Mouse (Mus musculus) kidney, adult 8-10 months (tissue): ENCODE results near the gene Scfd2.

Source experiments
- DNase-seq, 2 experiments: peaks; one replicate each; pipeline ENCODE4 v3.0.0; 2022

Scfd2 gene

DNA sequence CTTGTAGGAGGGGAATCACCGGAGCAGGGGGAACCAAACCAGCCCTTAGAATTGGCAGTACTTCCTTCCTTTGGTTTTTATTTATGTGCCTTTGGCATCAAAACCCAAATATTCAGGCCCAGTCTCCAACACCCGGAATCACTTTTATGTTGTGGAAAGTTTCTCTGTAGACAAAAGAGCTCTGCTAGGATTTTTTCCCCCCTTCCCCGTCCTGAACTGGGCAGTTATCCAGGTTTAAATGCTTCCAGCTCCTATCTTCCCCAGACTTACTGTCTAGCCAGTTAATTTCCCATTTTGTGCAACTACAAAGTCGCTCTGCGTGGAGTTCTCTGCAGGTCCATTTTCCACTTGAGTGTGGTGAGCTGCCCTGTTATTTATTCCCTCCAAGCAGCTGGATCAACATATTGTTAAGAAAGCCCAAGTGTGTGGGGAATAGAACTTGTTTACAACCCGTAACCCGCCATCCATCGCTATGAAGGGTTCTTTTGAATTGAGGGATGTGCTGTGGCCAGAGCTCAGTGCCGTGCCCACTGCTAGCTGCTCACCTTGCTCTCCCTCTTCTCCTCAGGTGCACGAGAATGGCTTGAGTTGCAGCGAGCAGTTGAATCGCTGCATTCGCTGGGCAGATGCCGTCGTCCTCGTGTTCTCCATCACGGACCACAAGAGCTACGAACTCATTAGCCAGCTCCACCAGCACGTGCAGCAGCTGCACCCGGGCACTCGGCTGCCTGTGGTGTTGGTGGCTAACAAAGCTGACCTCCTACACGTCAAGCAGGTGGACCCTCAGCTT is 333.8 kb downstream of the Scfd2 start:
- no peak for DNase-seq

DNA sequence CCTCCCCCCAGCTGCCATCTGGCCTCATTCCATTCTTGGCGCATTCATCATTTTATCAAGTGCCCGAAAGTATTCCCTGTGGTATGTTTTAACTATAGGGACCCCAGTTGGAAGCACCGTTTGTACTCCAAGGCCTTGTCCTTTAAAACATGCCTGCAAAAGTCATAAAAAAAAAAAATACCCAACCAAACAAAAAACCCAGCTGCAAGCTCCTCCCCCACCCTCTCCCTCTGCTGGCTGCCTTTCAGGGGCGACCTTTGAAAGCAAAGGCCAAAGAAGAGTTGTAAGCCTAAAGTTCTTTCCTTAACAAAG is 335.3 kb downstream of the Scfd2 start:
- DNase-seq = peak; percentile 71 to 72

DNA sequence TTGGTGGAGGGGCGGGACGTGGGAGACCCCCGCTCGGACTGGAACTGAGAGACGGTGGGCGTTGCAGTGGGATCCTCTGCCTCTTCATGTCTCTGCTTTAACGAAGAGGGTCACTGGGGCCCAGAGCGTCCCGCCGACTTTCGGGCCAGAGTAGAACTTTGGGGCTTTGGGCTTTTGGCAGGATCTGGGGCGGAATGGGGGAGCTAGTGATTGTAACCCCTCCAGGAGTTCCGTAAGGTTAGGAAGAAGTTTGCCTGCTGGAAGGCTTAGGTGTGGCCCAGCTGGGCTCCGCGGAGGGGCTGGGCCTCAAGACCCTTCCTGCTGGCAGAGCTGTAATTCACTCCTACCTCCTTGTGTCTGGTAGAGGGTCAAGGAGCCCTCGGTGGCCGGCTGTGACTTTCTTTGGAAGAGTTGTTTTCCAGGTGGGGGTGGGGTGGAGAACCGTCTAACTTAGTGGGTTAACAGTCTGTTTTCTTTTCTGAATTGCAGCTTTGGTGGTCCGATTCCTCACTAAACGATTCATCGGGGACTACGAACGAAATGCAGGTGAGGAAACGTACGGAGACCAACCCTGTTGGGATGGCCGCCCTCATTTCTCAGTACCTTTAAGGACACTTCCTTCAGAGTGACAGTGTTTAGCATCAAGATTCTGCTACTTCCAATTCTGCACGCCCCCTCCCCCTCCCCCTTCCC is 335.8 kb downstream of the Scfd2 start:
- no peak for DNase-seq

DNA sequence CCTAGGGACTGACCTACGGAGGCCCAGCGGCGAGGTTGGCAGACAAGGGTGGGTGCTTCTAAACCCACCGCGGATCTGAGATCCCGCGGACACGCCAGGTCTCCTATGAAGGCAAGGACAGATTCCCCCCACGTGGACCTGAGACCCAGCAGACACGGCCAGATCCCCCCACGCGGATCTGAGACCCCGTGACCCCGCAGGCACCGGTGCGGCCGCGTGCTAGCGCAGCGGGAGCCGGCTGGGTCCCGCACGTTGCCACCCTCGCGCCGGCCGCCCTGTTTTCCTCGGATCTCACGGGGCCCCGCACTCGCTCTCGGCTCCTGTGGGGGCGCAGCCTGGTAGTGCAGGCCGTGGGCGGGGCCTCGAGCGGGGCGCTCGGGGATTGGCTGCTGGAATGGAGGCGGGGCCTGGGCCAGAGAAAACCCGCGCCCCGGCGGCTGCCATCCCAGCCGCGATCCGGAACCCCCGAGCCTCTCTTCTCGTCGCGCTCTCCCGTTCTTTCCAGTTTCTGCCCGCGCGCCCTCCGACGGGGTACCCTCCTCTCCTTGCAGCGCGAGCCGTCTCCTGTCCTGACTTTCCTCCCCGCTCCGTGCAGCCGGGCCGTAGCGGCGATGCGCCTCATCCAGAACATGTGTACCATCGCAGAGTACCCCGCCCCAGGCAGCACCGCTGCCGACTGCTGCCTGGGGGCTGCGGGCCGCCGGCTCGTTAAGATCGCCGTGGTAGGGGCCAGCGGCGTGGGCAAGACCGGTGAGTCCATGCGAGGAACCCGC is 336.5 kb downstream of the Scfd2 start, which contains the start of gene Rasl11b:
TSS of gene Rasl11b (plus strand) at position 446 of the 773 bp plus-strand sequence.
- peak; percentile 89 to 91 for DNase-seq

DNA sequence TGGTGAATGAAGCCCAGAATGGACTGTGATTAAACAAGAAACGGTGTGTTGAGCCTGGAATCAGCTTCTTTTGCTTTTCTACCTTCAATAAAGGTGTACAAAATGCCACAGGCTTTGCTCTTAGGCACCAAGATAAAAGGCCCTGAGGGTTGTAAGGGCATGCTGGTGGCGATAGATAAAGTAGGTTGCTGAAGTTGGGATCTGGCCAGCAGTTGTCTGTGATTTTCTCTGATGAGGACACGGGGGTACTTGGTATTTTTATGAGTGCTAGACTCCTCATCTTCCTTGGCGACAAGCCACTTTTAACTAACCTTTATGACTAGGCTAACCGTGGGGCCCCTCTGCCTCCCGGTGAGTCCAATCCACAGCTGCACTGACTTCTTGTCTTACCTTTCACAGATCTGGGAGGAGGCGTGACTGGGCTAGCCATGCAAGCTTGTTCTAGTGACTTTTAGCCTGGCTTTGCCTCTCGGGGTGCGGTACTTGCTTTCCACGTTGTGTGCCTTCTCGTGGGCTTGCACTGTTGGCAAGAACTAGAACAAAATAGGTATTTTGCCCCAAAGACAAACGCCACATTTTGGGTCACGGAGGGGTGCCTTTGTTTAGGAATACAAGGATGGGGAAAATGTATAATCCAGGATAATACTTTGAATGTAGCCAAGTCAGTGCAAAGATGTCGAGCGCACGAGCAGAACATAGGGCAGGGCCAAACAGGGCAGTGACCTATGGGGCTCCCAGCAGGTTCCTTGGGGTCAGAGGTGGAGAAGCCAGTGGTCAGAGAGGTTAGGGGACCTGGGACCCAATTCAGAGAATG is 337.3 kb downstream of the Scfd2 start:
- DNase-seq = no peak

DNA sequence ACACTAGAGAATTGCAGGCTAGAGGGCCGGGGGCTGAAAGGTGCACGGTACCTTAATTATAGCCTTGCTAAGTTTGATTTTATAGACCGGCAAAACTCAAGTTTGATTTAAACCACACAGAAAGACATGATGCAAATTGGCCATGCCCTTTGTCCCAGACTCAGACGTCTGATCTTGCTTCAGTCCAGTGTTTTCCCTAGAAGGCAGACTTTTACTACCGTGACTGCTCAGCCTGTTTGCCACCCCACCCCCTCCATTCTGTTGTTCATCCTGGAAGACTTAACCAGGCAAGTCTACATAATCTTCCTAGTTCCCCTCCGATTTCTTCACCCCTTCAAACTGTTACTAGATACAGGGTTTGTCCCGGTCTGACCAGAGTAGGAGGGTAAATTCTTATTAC is 337.9 kb downstream of the Scfd2 start:
- peak in 1 of 2 experiments; percentile 35 for DNase-seq

DNA sequence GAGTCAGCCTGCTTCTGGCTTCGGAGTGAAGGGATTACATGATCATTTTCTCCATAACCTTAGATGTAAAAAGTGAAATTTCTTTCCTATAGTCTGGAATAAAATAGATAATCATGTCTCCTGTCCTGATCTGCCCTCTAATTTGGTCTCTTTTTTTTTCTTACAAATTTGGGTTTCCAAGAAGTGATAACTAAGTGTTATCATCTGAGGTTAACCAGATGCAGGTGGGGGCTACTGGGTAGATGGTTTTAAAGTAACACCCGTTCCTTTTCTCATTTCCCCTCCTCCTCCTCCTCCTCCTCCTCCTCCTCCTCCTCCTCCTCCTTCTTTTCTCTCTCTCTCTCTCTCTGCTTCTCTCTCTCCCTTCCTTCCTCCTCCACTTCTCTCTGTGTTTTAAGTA is 338.6 kb downstream of the Scfd2 start:
- DNase-seq = no peak

DNA sequence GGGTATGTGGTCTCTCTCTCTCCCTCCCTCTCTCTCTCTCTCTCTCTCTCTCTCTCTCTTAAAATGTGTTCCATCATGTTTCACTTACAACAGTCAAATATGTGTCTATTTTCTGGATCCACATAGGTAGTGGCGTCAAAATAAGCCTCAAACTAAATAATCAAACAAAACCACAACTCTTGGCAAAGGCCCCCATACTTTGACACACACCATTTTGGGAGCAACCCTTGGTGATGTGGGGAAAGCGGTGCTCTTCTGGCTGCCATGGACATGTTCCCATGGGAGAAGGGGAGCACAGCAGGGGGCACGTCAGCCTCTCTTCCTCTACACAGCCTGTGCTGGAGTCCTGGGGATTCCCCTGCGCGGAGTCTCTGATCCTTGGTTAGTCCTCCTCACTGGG is 340.6 kb downstream of the Scfd2 start:
- no peak for DNase-seq

DNA sequence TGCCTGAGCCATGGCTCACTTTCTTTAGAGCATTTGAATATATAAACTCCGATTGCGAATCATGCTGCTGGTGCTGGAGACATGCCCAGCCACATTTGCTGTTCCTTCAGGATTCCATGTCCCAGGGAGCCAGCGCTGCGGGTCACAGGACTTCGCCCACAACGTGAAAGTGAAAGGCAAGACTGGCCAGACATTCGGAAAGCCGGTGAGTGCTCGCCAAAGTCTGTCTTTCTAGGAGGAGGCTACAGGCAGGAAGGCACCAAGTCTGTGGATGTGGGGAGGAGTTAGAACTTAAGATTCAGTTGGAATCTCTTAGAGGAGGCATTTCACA is 341.4 kb downstream of the Scfd2 start:
- DNase-seq = peak; percentile 54 to 64

DNA sequence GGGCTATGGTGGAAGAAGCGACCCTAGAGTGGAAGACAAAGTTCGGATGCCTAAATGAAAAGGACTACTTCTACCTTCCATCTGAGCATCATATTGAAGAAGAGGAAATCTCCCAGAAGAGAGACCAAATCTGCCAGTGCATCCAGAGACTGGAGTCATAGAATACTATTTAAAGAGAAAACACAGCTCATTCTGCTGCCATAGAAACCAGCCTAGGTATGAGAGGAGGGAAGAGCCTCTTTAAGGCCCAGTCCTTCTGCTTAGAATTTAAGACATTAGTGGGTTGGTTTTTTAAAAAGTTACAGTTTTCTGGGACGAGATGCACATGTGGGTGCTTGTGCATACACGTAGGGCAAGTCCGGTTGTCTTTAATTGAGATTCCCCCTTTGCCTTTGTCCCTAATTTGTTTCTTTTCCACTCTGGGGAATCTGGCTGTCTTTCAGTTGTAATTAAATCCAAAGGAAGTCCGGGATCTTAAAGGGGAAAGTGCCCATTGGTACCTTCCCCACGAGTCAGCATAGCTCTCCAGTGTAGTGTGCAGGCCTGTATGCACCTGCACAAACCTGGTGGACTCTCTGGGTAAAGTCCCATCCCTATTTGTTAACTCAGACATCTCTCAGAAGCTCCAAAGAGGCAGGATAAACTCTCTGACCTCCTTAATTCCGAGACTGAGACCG is 341.9 kb downstream of the Scfd2 start:
- peak in 1 of 2 experiments; percentile 42 for DNase-seq

DNA sequence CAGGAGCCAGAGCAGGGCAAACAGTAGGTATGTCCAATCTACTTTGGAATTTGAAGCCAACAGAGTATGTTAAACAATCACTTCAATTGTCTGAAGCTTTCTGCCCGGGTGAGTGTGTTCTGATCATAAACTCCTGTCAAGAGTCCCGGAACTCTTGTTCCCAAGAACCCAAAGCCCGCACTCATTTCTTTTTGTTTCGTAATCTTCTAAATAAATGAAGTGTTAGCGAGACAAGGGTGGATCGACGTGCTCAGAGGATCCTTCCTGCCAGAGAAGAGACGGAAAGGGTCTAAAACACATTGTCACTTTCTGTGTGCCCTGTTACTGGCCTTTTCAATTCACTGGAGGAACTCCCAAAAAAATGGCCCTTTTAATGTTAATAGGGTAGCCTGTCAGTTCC is 342.7 kb downstream of the Scfd2 start:
- DNase-seq = no peak

DNA sequence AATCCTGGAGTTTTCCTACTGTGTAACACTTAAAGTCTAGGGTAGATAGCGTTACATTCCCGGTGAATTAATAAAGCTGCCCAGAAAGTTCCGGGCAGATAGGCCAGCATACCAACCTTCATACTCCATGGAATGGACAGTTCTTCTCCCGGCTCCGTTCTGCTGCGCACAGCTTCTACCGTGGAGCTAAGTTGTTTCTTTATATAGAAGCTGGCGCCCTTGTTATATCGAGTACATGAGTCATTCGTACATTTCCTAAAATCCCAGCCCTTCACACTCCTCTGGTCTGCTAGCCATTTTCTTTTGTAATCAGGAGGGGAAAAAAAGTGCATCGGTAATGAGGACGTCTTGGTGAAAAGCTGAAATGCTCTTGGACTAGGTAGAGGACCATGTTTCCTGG is 343.5 kb downstream of the Scfd2 start:
- no peak for DNase-seq

DNA sequence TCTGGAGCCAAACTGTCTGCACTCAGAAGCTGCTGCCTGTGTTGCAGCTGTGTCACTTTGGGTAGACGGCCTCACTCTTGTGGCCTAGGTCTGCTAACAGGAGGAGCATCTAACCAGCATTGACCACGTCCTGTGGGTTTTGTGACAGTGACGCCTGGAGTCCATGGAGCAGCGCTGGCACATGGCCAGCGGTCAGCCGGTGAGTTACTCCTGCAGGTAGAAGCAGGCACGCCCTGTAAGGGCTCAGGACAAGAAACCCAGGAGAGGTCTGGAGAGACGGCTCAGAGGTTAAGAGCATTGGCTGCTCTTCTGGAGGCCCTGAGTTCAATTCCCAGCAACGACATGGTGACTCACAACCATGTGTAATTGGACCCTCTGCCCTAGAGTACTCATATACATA is 347.0 kb downstream of the Scfd2 start:
- no peak for DNase-seq

DNA sequence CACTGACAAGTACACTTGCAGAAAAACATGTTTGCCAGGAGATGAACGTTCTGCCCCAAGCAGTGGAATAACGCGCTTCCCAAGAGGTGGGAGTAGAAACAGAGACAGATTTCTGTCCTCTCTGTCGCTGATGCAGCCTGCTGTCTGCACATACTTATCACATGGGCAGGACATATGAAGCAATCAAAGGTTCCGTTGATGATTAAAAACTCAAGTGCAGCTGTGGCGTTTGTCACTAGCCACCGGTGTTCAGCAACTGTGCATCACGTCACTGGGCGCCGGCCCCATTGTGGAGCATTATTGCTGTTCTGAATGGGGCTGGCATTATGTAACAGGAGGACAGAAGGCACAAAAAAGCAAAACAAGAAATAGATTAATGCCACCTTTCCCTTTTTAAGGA is 348.4 kb downstream of the Scfd2 start:
- DNase-seq = no peak

DNA sequence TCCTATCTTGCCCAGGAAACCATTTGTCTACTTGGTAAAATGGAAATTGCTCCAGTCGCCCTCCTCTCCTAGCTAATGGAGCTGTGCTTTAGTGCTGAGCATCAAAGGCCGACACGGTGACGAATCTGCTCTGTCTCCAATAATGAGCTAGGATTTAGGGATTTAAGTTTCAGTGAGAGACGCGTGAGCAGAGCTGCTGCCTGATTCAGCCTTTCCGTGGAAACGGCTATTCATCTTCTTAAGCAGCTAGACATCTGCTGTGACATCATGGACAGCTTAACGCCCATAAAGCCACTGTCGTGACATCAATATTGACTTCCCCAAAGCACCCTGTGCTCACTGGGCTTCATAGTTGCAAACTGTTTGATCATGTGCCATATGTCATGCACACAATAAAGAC is 351.3 kb downstream of the Scfd2 start:
- DNase-seq = no peak

DNA sequence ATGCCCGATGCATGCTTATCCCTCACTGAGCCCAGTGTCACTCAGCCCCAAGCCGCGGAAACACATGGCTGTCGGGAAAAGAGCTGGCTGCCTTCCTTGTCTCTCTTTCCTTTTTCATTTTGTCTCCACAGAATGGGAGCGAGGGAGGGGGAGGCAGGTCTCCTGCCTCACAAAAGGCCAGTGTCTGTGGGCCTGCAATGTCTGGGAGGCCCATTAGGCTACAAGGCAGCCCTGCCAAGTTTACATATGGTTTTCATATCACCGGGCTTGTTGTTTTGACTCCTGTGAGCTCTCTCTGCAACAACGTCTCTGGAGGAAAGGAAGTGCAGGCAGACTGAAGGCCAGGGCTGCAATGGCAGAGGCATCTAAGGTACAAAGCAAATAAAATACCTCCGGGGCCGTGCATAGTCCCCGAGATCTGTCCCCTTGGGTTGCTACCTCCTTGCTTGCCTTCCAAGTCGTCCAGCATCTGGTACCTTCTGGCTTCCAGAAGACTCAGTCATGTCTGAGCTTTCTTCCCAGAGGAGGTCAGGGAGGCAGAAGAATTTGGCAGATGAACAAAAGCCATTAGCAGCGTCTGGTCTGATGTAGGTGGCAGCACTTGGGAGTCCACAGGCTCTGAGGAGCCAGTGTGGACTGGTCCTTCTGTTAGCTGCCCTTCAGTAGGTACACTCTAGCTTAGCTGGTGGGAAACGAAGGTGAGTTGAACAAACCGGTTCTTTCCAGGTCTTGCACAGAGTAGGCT is 355.9 kb downstream of the Scfd2 start:
- DNase-seq = peak in 1 of 2 experiments; percentile 49

DNA sequence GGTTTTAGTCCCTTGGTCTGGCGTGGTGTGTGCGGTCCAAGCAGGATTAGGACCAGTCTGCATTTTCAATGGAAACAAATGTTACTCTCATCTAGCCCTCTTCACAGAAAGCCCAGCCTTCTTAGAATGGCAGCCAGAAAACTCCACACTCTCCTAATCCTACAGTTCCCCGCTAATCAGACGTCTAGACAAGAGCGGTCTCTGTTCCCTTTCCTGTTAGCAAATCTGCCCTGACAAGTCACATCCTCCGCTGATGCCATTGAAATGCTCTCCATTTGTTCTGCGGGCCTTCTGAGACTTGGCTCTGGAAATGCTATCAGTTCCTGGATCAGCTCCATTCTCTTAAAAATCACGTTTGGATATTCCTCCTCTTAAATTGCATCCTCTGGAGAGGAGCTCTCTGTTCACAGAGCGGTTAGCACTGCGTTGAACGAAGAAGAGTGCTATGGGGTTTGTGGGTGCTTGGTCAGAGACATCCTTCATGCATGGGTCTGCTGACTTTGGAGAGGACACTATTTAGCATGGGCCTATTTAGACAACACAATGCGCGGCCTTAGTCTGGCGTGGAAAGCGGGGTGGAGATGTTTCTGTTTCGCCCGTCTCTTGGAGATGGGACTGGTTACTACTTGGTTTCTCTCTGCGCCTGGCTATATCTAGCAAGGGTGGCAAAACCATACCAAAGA is 358.3 kb downstream of the Scfd2 start:
- no peak for DNase-seq

DNA sequence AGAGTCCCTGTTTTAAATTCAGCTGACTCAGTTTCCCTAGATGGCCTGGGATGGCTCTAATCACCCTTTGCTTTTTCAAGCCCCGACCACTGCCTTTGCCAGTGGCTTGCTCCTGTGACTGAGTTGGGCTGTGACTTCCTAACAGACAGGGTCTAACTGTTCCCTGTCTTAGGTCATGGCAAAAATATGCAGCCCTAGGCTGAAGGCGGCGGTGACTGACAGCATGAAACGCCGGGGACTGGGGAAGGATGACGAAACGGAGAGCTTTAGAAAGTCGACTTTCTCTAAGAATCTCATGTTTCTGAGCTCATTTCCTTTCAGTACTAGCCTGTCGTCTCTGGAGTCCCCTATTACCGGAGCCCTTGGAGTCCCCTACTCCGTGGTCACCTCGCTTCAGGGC is 359.4 kb downstream of the Scfd2 start:
- DNase-seq = no peak

DNA sequence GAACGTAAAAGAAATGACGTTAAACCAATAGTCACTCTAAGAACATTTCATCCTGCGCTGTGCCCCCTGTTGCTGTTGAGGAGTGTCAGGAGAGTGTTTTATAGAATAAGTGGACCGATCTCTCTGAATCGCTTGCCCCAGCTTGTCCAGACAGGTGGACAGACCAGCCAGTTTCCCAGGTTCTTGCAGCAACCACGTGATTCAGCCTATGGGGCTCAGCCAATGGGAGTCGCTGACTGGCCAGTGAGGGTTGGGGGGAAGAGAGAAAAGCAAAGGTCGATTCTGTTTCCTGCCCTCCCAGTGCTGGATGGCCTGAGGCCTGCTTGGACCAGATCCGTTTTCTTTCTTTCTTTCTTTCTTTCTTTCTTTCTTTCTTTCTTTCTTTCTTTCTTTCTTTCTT is 359.8 kb downstream of the Scfd2 start:
- peak; percentile 18 to 29 for DNase-seq

DNA sequence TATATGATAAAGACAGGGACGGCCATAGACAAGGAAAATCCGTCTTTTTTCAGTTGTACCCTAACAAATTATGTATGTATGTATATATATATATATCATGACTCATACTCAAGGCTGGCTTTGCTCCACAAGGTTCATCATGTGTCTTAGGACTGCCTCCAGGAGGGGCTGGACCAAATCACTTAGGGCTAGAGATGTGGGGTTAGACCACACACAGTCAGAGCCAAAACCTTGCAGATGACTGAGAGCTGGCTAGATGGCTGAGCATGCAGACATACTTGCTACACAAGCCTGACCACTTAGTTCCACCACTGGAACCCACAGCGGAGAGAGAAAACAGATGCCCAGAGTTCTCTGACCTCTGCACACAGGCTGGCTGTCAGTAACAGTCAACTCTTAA is 363.5 kb downstream of the Scfd2 start:
- no peak for DNase-seq

DNA sequence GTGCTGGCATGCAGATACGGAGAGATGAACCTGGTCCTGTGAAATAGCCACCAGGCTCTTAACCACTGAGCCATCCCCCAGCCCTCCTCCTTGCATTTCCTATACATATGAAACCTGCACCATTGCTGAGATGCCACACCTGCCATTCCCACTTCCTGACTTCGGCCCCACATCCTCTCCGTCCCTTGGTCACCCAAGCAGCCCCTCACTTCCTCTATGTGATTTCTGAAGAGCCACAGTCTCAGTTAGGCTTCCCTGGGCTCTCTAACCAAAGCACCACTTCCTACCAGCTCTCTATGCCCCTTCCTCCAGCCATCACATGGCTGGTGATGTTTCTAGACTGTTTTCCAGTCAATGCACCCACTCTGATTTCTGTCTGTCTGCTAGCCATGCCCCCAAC is 364.9 kb downstream of the Scfd2 start:
- no peak for DNase-seq
